Mouse (Mus musculus) cortical plate, adult 2 months (tissue): ENCODE measurements around the gene Cphx3. TPM values are rescaled to one million over a fixed set of nuclear protein-coding genes. Genes with fewer than 3 reads are reported as not detected.
"Not testable (repeated sequence)": the region's sequence is repeated elsewhere in the genome, so short reads cannot be mapped to it uniquely, and the experiment has no call there.

Source experiments
- H3K27ac ChIP-seq: fragments of 200-500 bp; 2 replicates; pipeline ENCODE4 v1.5.1; 2012; ENCODE audit warnings: low read length, control low read depth, inconsistent platforms; ENCODE audit not compliant: insufficient read depth
- H3K4me1 ChIP-seq: fragments of 200-500 bp; 2 replicates; pipeline ENCODE4 v1.6.1; 2011; ENCODE audit warnings: low read length; ENCODE audit not compliant: control insufficient read depth, insufficient read depth
- H3K4me3 ChIP-seq: fragments of 200-500 bp; 2 replicates; pipeline ENCODE4 v1.5.1; 2011; ENCODE audit warnings: mild to moderate bottlenecking, low read length, control low read depth; ENCODE audit not compliant: insufficient read depth
- polyA plus RNA-seq: library from polyadenylated mRNA; depleted of rRNA; stranded (reverse); fragments of >200 nt; gene quantifications from 2 replicates; pipeline ENCODE4 v1.2.3, GENCODE M21; 2012; rRNA removed

The Cphx3 gene
- polyA plus RNA-seq = not detected in 2 replicates

GRCm38 (mm10) chr14:26081997-26082396 lies at the start of gene Cphx3:
TSS of gene Cphx3 (plus strand) at chr14:26082297.
- H3K4me1 ChIP-seq, H3K4me3 ChIP-seq, H3K27ac ChIP-seq: not testable (repeated sequence)

DNA sequence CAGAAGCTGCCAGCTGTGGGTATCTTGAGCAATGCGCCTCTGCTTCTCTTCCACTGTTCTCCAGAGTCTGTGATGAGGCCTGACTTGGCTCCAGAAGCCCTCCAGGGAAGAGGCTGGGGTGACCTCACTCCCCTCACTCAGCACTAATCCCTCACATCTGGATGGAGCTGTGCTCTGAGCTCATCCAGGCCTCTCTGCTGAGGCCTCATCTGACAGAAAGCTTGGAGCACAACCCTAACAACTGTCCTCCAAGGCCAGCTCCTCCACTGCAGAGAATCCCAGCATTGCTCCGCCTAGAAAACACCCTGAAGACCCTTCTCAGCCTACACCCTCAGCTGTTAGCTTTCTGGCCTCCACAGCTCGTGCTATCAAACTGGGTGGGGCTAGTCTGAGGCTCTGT lies 47.7 kb upstream of the Cphx3 start:
- not testable (repeated sequence) for H3K4me1 ChIP-seq, H3K27ac ChIP-seq, H3K4me3 ChIP-seq

- not testable (repeated sequence) for H3K4me3 ChIP-seq, H3K27ac ChIP-seq, H3K4me1 ChIP-seq
Measured at GRCm38 (mm10) chr14:26035439-26035838, 46.7 kb upstream of the Cphx3 start.

- H3K27ac ChIP-seq, H3K4me1 ChIP-seq, H3K4me3 ChIP-seq: not testable (repeated sequence)
Measured at GRCm38 (mm10) chr14:26042611-26043010, 39.5 kb upstream of the Cphx3 start, which contains the start of gene Gm9780. TSS of gene Gm9780 (minus strand) at chr14:26042711.

- H3K27ac ChIP-seq, H3K4me3 ChIP-seq, H3K4me1 ChIP-seq: not testable (repeated sequence)
Measured at GRCm38 (mm10) chr14:26045007-26045406, 37.1 kb upstream of the Cphx3 start.

DNA sequence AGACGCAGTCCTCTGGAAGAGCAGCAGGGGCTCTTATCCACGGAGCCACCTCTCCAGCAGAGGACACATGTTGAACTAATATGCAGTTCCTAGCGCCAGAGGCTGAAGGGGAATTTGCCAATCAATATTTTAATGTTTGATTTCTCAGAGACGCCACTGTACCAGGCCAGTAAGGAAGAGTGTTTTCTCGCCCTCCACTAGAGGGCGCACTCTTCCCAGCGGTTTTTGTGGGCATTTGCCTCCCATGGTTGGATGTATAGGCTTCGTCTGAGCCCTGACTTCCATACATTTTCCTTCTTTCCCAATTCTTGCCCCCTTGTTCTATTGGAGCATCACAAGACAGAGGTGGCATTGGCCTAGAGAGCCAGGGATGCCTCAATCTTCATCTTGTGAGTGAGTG lies 35.1 kb upstream of the Cphx3 start:
- H3K4me1 ChIP-seq, H3K4me3 ChIP-seq, H3K27ac ChIP-seq: not testable (repeated sequence)

- not testable (repeated sequence) for H3K27ac ChIP-seq, H3K4me3 ChIP-seq, H3K4me1 ChIP-seq
Measured at GRCm38 (mm10) chr14:26048767-26049166, 33.3 kb upstream of the Cphx3 start.

DNA sequence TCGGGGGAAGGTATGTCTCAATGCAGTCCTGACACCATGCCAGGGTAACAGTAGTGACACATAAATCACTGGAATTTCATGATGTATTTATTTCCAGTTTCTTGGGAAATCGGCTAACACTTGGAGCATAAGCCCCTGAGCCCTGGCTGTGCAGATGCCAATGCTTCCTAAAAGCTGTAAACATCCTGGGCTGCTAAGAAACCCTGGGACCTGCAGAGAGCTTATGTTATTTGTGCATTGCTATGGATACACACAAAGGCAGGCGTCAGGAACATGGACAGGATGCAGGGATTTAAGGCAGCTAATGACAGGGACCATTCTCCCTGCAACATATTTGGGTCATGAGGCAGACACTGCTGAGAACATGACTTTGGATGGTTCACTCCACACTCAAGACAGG lies 23.9 kb upstream of the Cphx3 start:
- H3K4me1 ChIP-seq, H3K4me3 ChIP-seq, H3K27ac ChIP-seq: not testable (repeated sequence)

DNA sequence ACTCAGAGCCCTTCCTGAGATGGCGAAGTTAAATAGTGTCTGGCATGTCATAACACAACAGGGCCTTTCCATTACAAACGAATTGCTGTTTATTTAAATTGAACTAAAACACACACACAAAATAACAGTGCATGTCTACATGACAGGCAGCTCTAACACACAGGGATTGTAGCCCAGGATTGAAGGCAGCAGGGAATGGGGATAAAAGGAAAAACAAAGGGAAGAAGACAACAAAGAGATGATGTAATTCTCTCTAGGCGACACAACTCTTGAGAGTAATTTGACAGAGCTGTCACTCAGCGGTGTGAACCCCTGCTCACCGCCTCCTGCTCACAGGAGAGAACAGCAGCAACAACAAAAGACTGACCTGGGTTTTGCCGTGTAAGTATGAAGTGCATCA lies 22.7 kb upstream of the Cphx3 start:
- not testable (repeated sequence) for H3K4me1 ChIP-seq, H3K4me3 ChIP-seq, H3K27ac ChIP-seq

DNA sequence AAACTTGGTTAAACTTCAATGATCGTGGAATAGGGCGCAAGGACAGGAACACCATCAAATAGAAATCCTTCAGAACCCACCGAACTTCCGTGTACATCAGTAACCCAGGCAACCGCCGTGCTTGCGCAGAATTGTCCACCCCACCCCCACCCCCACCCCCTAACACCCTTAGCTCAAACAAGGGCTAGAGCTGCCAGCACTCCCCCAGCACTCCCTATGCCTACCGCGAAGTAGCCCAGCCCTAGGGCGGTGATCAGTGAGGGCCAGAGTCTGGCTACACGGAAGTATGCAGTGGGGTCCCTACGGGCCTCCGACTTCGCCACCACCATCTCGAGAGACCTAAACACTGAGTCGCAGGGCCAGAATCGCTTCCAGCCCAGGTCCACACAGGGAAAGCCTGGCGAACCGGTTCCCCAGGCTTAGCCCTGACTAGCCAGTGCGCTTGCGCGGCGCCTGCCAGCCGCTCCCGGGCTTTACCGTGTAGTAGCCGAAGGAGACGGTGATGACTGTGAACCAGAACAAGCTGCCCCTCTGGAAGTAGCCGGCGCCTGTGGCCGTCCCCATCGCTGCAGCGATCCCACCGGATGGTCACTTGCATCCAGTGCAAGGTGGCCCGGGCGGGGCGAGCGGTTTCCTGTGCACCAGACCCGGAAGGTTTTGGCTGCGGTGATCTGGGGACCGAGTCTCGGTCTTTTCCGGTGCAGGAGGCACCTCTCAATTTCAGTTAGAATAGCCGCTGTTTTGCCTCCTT lies 15.3 kb upstream of the Cphx3 start:
- not testable (repeated sequence) for H3K27ac ChIP-seq, H3K4me3 ChIP-seq, H3K4me1 ChIP-seq

GRCm38 (mm10) chr14:26067325-26067633 lies 14.8 kb upstream of the Cphx3 start, which contains the start of gene Tmem254c:
TSS of gene Tmem254c (minus strand) at chr14:26067355.
- not testable (repeated sequence) for H3K27ac ChIP-seq, H3K4me3 ChIP-seq, H3K4me1 ChIP-seq

DNA sequence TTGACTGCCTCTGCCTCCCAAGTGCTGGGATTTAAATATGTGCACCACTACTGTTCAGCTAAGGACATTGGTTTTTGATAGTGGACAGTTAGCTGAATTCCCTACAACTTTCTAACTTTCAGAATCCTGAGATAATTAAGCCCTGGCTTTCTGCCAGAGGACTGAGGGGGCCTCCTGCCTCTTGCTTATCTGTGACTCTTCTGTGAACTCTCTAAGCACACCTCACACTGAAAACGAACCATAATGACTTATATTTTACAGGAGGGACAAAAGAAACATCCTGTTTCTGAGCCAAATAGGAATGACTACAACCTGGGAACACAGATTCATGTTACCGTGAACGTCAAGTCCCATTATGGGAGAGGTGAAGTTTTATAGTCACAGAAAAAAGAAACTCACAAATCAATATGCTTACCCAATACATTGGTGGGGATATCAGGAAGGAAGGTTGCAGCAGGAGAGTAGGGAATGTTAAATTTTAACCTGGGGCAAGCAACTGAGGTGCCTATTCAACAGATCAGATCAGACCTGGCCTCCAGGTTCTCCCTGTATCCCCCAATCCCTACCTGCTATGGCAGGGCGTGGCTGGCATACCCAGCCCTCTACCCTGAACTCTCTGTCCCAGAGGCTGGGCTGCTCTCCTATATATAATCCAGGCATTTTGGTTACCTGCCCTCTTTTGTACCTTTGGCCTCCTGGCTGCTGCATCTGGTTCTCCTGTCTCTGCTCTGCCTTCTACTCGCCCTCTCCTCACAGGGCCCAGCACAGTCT lies 5.3 kb upstream of the Cphx3 start:
- H3K4me3 ChIP-seq, H3K27ac ChIP-seq, H3K4me1 ChIP-seq: not testable (repeated sequence)

DNA sequence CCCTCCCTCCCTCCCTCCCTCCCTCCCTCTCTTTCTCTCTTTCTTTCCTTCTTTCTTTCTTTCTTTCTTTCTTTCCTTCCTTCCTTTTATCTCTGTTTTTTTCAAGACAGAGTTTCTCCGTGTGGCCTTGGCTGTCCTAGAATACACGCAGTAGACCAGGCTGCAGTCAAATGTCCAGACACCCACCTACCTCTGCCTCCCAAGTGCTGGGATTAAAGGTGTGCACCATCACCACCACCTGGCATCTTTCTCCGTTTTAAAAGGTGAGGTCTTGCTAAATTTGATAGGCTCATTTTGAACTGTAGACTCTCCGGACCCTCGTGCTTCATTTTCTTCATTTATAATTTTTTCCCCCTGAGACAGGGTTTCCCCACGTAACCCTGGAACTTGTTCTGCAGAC lies 881 bp upstream of the Cphx3 start, which contains the start of gene Cphx2:
Gene Cphx2 (plus strand): TSS at position 301 of the 400 bp plus-strand sequence.
- H3K4me1 ChIP-seq, H3K27ac ChIP-seq, H3K4me3 ChIP-seq: not testable (repeated sequence)

DNA sequence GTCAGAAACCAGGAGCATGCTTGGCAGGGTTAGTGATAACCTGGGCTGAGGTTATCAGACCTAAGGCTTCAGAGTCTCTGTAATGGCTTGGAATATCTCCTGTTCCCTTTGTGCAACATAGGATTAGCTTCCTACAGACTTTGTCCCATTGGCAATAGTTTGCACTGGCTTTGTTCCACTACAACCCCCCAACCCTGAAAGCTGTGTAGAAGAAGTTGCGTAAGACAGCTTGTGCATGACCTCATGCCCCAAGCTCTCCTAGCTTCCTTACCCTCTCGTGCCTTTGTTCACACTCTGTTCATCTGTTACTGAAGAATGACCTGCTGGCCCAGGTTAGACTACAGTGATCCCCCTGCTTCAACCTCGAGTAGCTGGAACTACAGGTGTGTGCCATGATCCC lies 15.5 kb downstream of the Cphx3 start:
- H3K4me1 ChIP-seq, H3K4me3 ChIP-seq, H3K27ac ChIP-seq: not testable (repeated sequence)

GRCm38 (mm10) chr14:26118150-26118549 lies 36.1 kb downstream of the Cphx3 start, which contains the start of gene Duxbl2:
TSS of gene Duxbl2 (plus strand) at chr14:26118349.
- H3K27ac ChIP-seq, H3K4me1 ChIP-seq: not testable (repeated sequence)

DNA sequence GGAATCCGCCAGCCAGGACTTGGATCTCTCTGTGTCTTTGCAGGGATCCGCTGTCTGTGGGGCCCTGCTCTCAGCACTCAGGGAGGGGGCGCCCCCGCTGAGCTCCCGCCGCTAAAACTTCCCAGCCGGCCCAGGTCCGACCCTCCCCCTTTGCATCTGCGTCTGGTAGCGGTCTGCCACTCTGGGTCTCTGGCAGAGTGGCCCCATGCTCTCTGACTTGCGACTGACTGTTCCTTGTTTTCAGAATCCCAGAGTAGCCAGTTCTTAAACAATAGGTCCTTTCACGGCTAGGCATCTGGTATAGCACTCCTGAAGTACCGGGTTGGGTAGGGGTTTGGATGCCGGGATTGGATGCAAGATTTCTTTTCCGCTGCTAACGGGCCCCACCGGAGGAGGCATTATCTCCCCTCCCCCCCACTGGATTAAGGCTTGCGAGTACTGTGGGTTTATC lies 36.5 kb downstream of the Cphx3 start:
- not testable (repeated sequence) for H3K4me3 ChIP-seq, H3K4me1 ChIP-seq, H3K27ac ChIP-seq

More at GRCm38 (mm10) chr14:26118150-26118549, 36.1 kb downstream of the Cphx3 start, which contains the start of gene Duxbl2:
- H3K4me3 ChIP-seq = not testable (repeated sequence)
